Mouse (Mus musculus) kidney, adult 2 months (tissue): ENCODE results near the gene Gpd2. TPM values are rescaled to one million over a fixed set of nuclear protein-coding genes. Genes with fewer than 3 reads are reported as not detected.

Experiments used
- DNase-seq: peaks from one replicate; pipeline ENCODE4 v3.0.0; 2021
- H3K27ac ChIP-seq: fragments of 200-500 bp; 2 replicates; pipeline ENCODE4 v1.5.1; 2012; ENCODE audit warnings: low read depth, low read length, control low read depth, inconsistent platforms; ENCODE audit not compliant: insufficient read depth
- H3K27me3 ChIP-seq: fragments of 200-500 bp; replicated peaks from 2 replicates; pipeline ENCODE4 v1.6.1; 2012; ENCODE audit warnings: mild to moderate bottlenecking, moderate library complexity, low read length, inconsistent platforms; ENCODE audit not compliant: control insufficient read depth, insufficient read depth
- H3K36me3 ChIP-seq: fragments of 200-500 bp; 2 replicates; pipeline ENCODE4 v1.6.1; 2012; ENCODE audit warnings: mild to moderate bottlenecking, moderate library complexity, low read length, inconsistent platforms; ENCODE audit not compliant: control insufficient read depth, insufficient read depth
- H3K4me1 ChIP-seq: fragments of 200-500 bp; 2 replicates; pipeline ENCODE4 v1.6.1; 2011; ENCODE audit warnings: low read length; ENCODE audit not compliant: control insufficient read depth, insufficient read depth
- H3K4me3 ChIP-seq: fragments of 200-500 bp; 2 replicates; pipeline ENCODE4 v1.5.1; 2011; ENCODE audit warnings: mild to moderate bottlenecking, low read depth, low read length, control low read depth; ENCODE audit not compliant: insufficient read depth
- CTCF ChIP-seq: fragments of 200-500 bp; conservative IDR thresholded peaks from 2 replicates; pipeline ENCODE4 v1.5.1; 2011; ENCODE audit warnings: low read depth, mild to moderate bottlenecking, control low read depth, low read length, moderate library complexity, mixed read lengths; ENCODE audit not compliant: insufficient read depth, insufficient read length
- POLR2A ChIP-seq: fragments of 200-500 bp; IDR thresholded peaks from one replicate; pipeline ENCODE4 v1.6.1; 2011; ENCODE audit warnings: low read depth, low read length, control low read depth
- WGBS: fragments of 180-500 bp; shearing (Covaris S2); methylation state at CpG from one replicate; pipeline ENCODE4 v1.1.7; 2018; 5-methylcytosine and 5-hydroxymethylcytosine counted together
- polyA plus RNA-seq: library from polyadenylated mRNA; depleted of rRNA; stranded (reverse); fragments of >200 nt; gene quantifications from 2 replicates; pipeline ENCODE4 v1.2.3, GENCODE M21; 2012

The Gpd2 gene
- polyA plus RNA-seq, 1 experiment = 17.2 TPM

GRCm38 (mm10) chr2:57333481-57333880 is 96.0 kb downstream of the Gpd2 start:
- TF ChIP-seq POLR2A = no peak
- no peak for TF ChIP-seq CTCF
- Histone ChIP-seq H3K4me3 (no peak overlapping the region), H3K4me1 (no peaks in the 10 kb centered on the region), H3K36me3 (no peaks in the 10 kb centered on the region), H3K27ac (no peak overlapping the region), H3K27me3 (no peaks in the 10 kb centered on the region)
- DNase-seq = no peak
- WGBS = 90% methylated on average over 6 of the region's 6 CpGs

- H3K4me1 ChIP-seq = no peaks in the 10 kb centered on the region
- no peak overlapping the region for H3K27ac ChIP-seq
- H3K27me3 ChIP-seq = no peaks in the 10 kb centered on the region
- TF ChIP-seq POLR2A (no peak), CTCF (no peak)
- no peak for DNase-seq
- no peaks in the 10 kb centered on the region for H3K36me3 ChIP-seq
- no peak overlapping the region for H3K4me3 ChIP-seq
- 93% methylated on average over 15 of the region's 15 CpGs for WGBS
These were observed 98.0 kb downstream of the Gpd2 start for GRCm38 (mm10) chr2:57335397-57335796.

- no peaks in the 10 kb centered on the region for H3K36me3 ChIP-seq
- TF ChIP-seq POLR2A = no peak
- TF ChIP-seq CTCF = no peak
- H3K27ac ChIP-seq = no peak overlapping the region
- no peak overlapping the region for H3K4me3 ChIP-seq
- no peaks in the 10 kb centered on the region for H3K4me1 ChIP-seq
- 96% methylated on average over 16 of the region's 16 CpGs for WGBS
- H3K27me3 ChIP-seq = no peaks in the 10 kb centered on the region
- no peak for DNase-seq
These were observed 101.3 kb downstream of the Gpd2 start for GRCm38 (mm10) chr2:57338779-57339178.

- Histone ChIP-seq H3K4me1 (no peaks in the 10 kb centered on the region), H3K4me3 (no peak overlapping the region), H3K27me3 (no peaks in the 10 kb centered on the region), H3K27ac (no peak overlapping the region), H3K36me3 (0 out of 2 replicates have a peak, but pooled peaks cover 2% of the 10 kb centered on the region)
- no peak for TF ChIP-seq POLR2A
- no peak for TF ChIP-seq CTCF
- WGBS = 19% methylated on average over 1 of the region's 1 CpGs
- no peak for DNase-seq
These were observed 105.5 kb downstream of the Gpd2 start for GRCm38 (mm10) chr2:57342910-57343309.

- Histone ChIP-seq H3K4me1 (no peaks in the 10 kb centered on the region), H3K27me3 (no peaks in the 10 kb centered on the region), H3K27ac (no peak overlapping the region), H3K4me3 (no peak overlapping the region), H3K36me3 (peaks cover 2% of the 10 kb centered on the region; the same call in 1 of the 2 replicates)
- WGBS = 51% methylated on average over 9 of the region's 9 CpGs
- TF ChIP-seq POLR2A (no peak), CTCF (no peak)
- no peak for DNase-seq
These were observed 113.2 kb downstream of the Gpd2 start for GRCm38 (mm10) chr2:57350615-57351014.

GRCm38 (mm10) chr2:57353722-57354432 is 116.4 kb downstream of the Gpd2 start:
- DNase-seq = no peak
- H3K4me3 ChIP-seq = no peak overlapping the region

GRCm38 (mm10) chr2:57354848-57355247 is 117.4 kb downstream of the Gpd2 start:
- H3K36me3 ChIP-seq = no peaks in the 10 kb centered on the region
- no peak overlapping the region for H3K4me3 ChIP-seq
- TF ChIP-seq CTCF (no peak), POLR2A (no peak)
- H3K4me1 ChIP-seq = no peaks in the 10 kb centered on the region
- no peak overlapping the region for H3K27ac ChIP-seq
- no peak for DNase-seq
- no peaks in the 10 kb centered on the region for H3K27me3 ChIP-seq
- 82% methylated on average over 3 of the region's 3 CpGs for WGBS

More at GRCm38 (mm10) chr2:57353722-57354432, 116.4 kb downstream of the Gpd2 start:
- Histone ChIP-seq H3K36me3 (no peaks in the 10 kb centered on the region), H3K4me1 (no peaks in the 10 kb centered on the region), H3K27ac (no peak overlapping the region), H3K27me3 (no peaks in the 10 kb centered on the region)
- WGBS = 77% methylated on average over 9 of the region's 9 CpGs
- no peak for TF ChIP-seq CTCF
- no peak for TF ChIP-seq POLR2A
